Mouse (Mus musculus) inflammation-experienced regulatory T-cells (primary cell): Measurements from ENCODE around the gene Gorasp1. TPM values are rescaled to one million over a fixed set of nuclear protein-coding genes. Genes with fewer than 3 reads are reported as not detected.

Source experiments
- polyA plus RNA-seq, 2 experiments: library from polyadenylated mRNA; unstranded; fragments of 100-300 nt; shearing (Covaris generic); gene quantifications; one replicate each; pipeline ENCODE4 v1.2.1; 2017

Gorasp1 gene
- polyA plus RNA-seq, result 10 to 100 TPM; 10.5 to 12.7 TPM

GRCm38 (mm10) chr9:119937005-119937773 is at the start of gene Gorasp1, which contains the start of gene Ttc21a:
Gorasp1 (minus strand) TSS chr9:119937565.
Ttc21a (plus strand) TSS chr9:119937606.

GRCm38 (mm10) chr9:119984536-119985011 is 47.2 kb upstream of the Gorasp1 start, which contains the start of gene Csrnp1:
Csrnp1 (minus strand) TSS chr9:119984658.

GRCm38 (mm10) chr9:119894339-119895009 is 42.9 kb downstream of the Gorasp1 start, which contains the start of gene Wdr48:
Wdr48 (plus strand) TSS chr9:119894878.

Other genes with a start within 250 kb of the Gorasp1 start
- 1 to 10 TPM in 1 of 2 experiments, under 1 TPM in 1; 0.17 to 1.3 TPM for gene Scn10a, start 218.2 kb downstream of the Gorasp1 start, polyA plus RNA-seq
- under 1 TPM; 0.73 to 0.93 TPM for gene Scn11a, start 112.1 kb downstream of the Gorasp1 start, polyA plus RNA-seq
- 10 to 100 TPM; 58.4 to 60.2 TPM for gene Wdr48, start 42.7 kb downstream of the Gorasp1 start, polyA plus RNA-seq
- under 1 TPM in 1 of 2 experiments, not detected in 1; 0.13 TPM for gene Ttc21a, start within 50 bp of the Gorasp1 start, polyA plus RNA-seq
- 10 to 100 TPM; 54.4 to 66.2 TPM for gene Csrnp1, start 47.1 kb upstream of the Gorasp1 start, polyA plus RNA-seq
- under 1 TPM in 1 of 2 experiments, not detected in 1; 0.04 TPM for gene Xirp1, start 86.0 kb upstream of the Gorasp1 start, polyA plus RNA-seq
- gene Cx3cr1, start 132.3 kb upstream of the Gorasp1 start, polyA plus RNA-seq, result under 1 TPM; 0.08 to 0.15 TPM
- gene Ccr8, start 154.5 kb upstream of the Gorasp1 start, polyA plus RNA-seq, result 100 to 1,000 TPM in 1 of 2 experiments, 10 to 100 TPM in 1; 29.6 to 189 TPM
- 10 to 100 TPM; 50.3 to 51.9 TPM for gene Slc25a38, start 172.8 kb upstream of the Gorasp1 start, polyA plus RNA-seq
- 1,000 to 10,000 TPM; 1,278 to 1,616 TPM for gene Rpsa, start 190.1 kb upstream of the Gorasp1 start, polyA plus RNA-seq
- gene Mobp, start 212.1 kb upstream of the Gorasp1 start, polyA plus RNA-seq, result 1 to 10 TPM in 1 of 2 experiments, not detected in 1; 2.0 TPM